Mouse (Mus musculus) splenic B cell, adult 2 months (primary cell): ENCODE results near the gene Cybrd1.

Experiments used
- DNase-seq: peaks from one replicate; pipeline ENCODE4 v3.0.0-alpha.2; 2011; ENCODE audit warnings: low read depth, low spot score
- H3K27me3 ChIP-seq: 2 replicates; pipeline ENCODE4 v1.6.1; 2012; ENCODE audit warnings: mild to moderate bottlenecking, low read length, moderate library complexity, mixed read lengths; ENCODE audit not compliant: control insufficient read depth, poor library complexity, insufficient read depth, severe bottlenecking
- H3K36me3 ChIP-seq: 2 replicates; pipeline ENCODE4 v1.6.1; 2012; ENCODE audit warnings: mild to moderate bottlenecking, low read length, moderate library complexity, mixed read lengths; ENCODE audit not compliant: control insufficient read depth, poor library complexity, insufficient read depth, severe bottlenecking

Gene Cybrd1

DNA sequence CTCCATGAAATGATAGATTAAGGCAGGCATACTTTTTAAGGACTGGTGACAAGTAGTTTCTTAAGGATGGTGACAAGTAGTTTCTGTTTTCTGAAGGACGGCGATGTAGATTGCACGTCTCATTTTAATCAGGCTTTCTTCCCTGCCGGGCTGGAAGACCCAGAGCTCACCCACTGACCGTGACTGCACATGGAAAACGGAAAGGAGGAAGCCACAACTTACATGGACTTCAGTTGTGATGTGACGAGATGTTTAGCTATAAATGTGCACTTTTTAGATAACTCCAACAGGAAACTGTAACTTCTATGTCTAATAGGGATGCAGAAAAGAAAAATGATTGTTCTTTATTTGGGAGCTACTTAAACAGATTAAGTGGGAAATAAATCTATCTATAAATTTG lies 24.7 kb downstream of the Cybrd1 start:
- H3K36me3 ChIP-seq = no peaks in the 10 kb centered on the region
- no peak for DNase-seq
- H3K27me3 ChIP-seq = no peaks in the 10 kb centered on the region

DNA sequence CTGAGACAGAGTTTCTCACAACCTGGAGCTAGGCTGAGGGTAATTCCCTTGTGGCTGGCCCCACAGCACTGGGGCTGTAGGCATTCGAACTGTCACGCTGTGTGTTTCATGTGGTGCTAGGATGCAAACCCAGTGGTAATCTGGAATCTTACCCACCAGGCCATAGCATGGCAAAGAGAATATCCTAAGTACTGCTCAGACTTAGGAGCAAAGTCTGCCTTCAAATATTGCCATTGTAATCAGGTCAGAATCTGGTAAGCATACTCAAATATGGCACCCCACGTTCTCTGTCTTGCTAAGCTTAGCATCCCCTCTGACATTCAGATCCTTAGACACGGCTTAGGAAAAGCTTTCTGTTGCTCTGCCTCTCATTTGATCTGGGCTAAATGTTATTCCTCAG lies 28.1 kb downstream of the Cybrd1 start:
- H3K27me3 ChIP-seq = no peaks in the 10 kb centered on the region
- no peak for DNase-seq
- no peaks in the 10 kb centered on the region for H3K36me3 ChIP-seq

DNA sequence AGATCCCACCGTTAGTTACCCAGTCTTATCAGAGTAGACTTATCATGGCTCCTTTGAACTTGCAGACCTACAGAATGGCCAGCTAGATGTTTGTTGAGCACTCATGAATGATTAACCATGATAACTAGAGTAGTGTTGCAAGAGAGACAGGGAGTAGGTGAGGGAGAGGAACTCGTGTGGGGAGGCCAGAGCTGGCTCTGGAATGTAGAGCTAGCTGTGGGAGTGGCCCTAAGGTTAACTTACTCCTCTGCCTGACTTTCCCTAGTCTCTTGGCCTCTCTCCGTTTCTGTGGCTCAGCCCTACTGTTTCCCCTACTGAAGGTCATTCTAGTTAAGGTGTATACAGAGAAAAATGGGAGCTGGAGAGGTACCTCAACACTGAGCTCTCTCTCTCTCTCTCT lies 28.5 kb downstream of the Cybrd1 start:
- H3K27me3 ChIP-seq = no peaks in the 10 kb centered on the region
- H3K36me3 ChIP-seq = no peaks in the 10 kb centered on the region
- DNase-seq = no peak

DNA sequence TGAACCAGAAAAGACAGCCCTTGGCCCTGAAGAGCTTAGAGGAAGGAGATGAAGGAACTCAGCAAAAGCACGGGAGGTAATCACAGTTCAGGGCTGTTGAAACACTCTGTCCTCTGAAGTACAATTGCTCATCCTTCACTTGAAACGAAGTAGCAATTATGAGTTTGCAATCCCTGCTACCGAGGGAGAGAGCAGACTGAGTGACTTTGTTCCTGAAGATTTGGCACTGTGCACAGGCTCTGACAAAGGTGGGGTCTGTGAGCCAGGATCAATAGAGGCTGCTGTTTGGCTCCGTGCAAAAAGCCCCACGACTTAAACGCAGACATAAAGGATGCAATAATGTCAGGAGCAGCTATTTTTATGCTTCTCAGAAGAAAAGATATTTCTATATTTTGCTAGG lies 30.1 kb downstream of the Cybrd1 start:
- no peaks in the 10 kb centered on the region for H3K36me3 ChIP-seq
- no peak for DNase-seq
- no peaks in the 10 kb centered on the region for H3K27me3 ChIP-seq

DNA sequence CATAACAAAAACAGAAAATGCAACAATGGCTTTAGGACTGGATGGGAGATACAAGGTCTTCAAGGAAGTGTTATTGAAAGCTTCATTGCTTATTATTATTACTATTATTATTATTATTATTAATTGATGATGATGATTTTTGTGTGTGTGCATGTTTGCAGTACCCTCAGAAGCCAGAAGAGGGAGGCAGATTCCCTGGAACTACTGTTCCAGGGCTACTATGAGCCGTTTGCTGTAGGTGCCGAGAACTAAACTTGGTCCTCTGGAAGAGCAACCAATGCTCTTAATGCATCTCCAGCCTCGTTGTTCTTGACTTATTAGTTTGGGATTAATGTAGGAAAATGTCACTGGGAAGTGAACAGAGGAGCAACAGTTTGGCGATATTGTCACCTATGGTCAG lies 34.4 kb downstream of the Cybrd1 start:
- H3K27me3 ChIP-seq = no peaks in the 10 kb centered on the region
- H3K36me3 ChIP-seq = no peaks in the 10 kb centered on the region
- DNase-seq = no peak

DNA sequence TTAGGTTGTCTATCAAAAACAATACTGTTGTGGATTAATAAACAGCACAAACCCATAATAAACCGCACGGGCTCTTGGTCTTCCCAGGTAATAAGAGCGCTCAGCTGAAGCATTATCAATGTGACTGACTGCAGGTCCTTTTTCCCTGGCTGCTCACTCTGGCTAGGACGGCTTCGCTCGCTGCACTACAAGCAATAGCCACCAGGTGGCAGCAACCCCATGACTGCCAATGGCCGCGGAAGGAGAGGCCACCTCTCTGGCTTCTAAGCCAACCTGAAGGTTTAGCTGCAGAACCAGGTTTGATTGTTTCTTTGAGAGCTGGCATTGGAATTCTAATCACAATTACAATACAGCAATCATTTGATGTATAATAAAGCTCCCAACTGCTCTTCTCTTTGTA lies 37.8 kb downstream of the Cybrd1 start:
- peak; percentile 81 for DNase-seq
- H3K36me3 ChIP-seq = no peaks in the 10 kb centered on the region

DNA sequence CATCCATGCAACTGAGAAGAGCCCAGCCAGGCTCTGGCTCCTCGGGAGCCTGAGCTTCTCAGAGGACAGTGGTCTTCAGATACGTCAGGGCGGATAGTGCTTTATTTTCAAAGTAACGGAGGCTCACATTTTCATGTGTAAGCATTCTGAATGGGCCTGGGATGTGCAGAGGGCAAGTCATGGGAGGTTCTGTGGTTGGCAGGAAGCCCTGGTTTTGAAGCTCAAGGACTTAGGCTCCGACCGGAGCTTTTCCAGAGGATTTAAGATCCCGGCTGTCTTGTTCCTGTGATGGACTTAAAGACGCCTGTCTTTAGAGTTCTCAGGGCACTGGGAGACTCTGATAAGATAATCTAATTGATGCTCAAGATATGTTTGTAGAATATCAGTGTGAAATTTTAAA lies 38.7 kb downstream of the Cybrd1 start:
- Histone ChIP-seq H3K36me3 (no peaks in the 10 kb centered on the region), H3K27me3 (no peaks in the 10 kb centered on the region)
- no peak for DNase-seq

More for the DNA sequence above, 37.8 kb downstream of the Cybrd1 start:
- H3K27me3 ChIP-seq = no peaks in the 10 kb centered on the region

DNA sequence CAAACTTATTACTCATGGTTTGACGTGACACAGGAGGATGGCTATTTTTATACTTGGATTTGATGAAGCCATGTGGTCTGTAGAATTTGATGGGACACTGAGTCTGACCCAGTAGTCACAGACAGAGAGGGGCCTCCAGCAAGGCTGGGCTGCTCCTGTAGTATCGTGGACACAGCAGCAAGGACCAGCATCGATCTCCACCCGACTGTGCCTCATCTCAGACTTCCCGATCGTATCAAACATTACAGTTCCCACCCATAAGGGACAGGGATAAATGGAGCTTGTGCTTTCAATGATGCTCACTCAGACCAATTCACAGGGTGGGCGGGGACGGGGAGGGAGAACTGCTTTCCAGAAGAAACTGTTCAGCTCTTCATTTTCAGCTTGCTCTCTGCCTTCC lies 40.2 kb downstream of the Cybrd1 start:
- H3K36me3 ChIP-seq = no peaks in the 10 kb centered on the region
- DNase-seq = no peak
- no peaks in the 10 kb centered on the region for H3K27me3 ChIP-seq

DNA sequence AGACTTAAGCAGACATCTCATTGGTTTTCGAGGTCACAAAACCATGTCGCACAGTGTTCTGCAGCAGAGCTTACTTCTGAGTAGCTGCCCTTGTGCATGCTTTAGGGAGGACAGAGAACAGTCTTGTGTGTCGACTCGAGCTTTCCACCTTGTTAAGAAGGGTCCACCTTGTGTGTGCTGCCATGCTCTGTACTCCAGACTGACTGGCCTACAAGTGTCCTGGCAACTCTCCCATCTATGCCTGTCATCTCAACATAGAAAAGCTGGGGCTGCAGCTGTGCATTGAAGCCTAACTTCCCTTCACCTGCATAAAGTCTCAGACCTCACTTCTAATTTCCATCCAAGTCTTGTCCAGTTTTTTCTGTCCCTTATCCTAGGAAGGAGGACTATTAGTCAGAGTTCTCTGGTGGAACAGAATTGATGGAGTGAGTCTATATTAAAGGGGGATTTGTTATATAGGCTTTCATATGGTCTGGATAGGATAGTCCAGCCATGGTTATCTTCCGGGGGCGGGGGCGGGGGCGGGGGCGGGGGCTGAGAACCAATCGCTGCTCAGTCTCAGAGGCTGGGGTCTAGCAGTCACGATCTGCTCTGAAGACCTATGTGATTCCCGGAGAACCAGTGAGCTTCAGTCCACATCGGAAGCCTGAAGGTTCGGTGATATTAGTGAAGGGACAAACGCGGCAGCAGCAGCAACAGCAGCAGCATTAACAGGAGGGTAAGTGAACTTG lies 42.0 kb downstream of the Cybrd1 start:
- no peak for DNase-seq
- no peaks in the 10 kb centered on the region for H3K36me3 ChIP-seq
- no peaks in the 10 kb centered on the region for H3K27me3 ChIP-seq

DNA sequence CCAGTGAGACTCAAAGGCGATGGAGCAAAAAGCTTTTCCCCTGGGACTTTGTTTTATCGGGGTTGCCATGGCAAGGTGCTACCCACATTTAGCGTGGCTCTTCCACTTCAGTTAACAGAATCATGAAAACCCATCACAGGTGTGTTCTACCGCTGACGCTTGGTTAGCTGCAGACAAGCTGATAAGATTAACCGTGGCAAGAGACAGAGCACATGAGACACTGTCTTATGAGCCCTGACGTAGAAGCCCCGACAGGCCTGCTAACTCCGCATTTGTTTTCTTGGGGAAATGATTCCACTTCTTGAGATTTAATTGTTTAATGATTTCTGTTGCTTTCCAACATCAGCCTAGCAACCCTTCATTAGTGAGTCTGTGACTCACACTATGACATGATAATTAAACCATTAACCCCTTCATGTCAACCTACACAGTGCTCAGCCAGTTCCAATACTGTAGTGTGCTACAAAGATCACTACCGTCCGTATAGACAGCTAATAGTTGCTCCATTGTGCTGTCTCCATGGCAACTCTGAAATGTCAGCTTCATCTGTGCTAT lies 42.7 kb downstream of the Cybrd1 start:
- no peaks in the 10 kb centered on the region for H3K27me3 ChIP-seq
- DNase-seq = peak; percentile 42
- no peaks in the 10 kb centered on the region for H3K36me3 ChIP-seq

DNA sequence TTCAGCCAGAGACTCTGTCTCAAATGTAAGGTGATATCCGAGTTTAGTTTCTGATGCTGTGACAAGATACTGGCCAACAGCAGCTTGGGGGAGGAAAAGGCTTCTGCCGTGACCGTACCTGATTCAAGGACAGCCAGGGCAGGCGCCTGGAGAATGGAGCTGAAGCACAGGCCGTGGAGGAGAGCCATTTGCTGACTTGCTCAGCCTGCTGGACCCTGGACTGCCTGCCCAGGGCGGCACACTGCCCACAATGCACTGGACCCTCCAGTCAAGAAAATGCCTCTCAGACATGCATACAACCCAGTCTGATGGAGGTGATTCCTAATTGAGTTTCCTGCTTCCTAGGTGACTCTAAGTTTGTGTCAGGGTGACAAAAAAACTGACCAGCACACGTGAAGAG lies 43.8 kb downstream of the Cybrd1 start:
- no peaks in the 10 kb centered on the region for H3K36me3 ChIP-seq
- no peak for DNase-seq
- H3K27me3 ChIP-seq = no peaks in the 10 kb centered on the region; the same call in 1 of the 2 replicates

DNA sequence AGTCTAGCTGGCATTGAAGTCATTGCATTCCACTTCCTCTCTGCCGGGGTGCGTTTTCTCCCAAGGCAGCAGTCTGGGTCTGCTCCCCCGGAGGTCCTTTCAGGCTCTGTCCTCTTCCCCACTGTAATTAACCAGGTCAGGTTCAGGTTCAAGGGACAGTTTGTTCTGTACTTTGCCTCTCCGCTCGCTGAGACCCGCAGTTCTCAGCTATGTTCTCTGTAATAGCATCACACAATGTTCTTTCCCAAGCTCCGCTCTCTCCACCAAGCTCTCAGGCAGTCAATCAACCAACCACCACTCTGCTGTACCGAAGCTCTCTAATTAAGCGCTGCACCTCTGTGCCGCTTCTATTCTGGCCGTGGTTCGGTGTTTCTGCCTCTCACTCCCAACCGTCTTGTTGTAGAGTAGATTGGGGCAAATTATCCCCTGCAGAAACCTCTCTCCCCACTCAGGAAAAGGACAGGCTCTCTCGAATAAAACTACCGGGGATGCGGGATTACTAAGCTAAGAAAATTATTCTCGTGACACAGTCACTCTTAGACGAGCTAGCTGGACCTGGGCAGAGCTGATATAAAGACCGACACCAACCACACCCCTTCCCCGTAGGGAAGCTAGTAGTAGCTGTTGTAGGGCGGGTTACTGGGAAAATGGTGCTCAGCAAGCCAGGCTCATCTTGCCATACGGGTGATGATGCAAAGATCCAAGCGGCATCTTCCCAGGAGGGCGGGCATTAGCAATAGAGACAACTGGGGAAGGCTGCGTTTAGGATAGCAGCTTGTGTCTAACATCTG lies 45.3 kb downstream of the Cybrd1 start:
- DNase-seq = no peak
- Histone ChIP-seq H3K27me3 (no peaks in the 10 kb centered on the region; the same call in 1 of the 2 replicates), H3K36me3 (no peaks in the 10 kb centered on the region)

DNA sequence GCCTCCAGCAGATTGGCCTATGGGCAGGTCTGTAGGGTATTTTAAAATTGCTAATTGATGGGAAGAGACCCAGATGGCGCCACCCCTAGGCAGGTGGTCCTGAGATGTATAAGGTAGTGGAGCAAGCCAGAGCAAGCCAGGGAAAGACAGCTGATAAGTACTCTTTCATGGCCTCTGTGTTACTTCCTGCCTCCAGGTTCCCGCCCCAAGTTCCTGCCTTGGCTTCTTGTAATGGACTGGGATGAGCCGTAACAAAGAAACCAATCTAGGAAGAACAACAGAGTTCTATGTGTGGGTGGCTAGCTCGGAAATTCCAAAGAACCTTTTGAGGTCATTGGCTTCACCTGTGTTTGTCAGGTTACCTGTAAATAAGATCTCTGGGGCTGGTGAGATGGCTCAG lies 49.5 kb downstream of the Cybrd1 start:
- Histone ChIP-seq H3K36me3 (no peaks in the 10 kb centered on the region), H3K27me3 (no peaks in the 10 kb centered on the region; the same call in 1 of the 2 replicates)
- no peak for DNase-seq

DNA sequence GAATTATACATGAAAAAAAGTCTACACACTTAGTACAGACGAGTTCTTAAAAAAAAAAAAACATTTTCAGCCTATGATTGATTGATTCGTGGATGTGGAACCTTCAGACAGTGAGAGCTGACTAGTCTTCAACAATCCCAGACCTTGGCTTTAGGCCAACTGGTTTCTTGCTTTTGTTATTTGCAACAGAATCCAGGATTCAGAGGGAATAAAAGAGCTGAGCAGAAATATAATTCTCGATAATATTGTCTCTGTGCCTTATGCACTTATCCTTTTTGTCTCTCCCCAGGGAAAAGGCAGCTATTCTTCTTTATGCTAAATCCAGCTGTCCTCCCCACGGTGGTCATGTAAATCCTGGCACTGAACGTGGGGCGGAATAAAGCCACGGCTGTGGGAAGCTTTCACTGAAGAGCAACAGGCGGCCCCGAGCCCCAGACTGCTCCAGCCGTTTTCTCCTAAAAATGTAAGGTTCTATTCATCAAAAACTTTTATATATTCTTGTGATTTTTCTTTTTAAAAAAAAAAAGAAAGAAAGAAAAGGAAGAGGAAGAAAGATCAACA lies 50.8 kb downstream of the Cybrd1 start:
- DNase-seq = no peak
- no peaks in the 10 kb centered on the region; the same call in 1 of the 2 replicates for H3K27me3 ChIP-seq

DNA sequence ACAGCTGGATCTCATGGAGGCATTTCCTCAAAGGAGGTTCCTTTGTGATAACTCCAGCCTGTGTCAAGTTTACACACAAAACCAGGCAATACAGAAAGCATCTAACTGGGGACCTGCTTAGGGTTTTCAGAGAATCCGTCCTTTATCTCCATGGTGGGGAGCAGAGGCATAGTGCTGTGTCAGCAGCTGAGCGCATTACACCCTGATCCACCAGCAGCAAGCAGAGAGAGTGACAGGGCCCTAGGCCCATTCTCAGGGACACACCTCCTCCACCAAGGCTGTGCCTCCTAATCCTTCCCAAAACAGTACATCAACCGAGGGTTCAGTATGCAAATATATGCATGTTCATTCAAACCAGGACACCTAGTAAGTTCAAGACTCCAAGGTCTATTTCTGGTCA lies 55.3 kb downstream of the Cybrd1 start:
- no peak for DNase-seq
- H3K36me3 ChIP-seq = no peaks in the 10 kb centered on the region
- H3K27me3 ChIP-seq = no peaks in the 10 kb centered on the region

More for the DNA sequence above, 50.8 kb downstream of the Cybrd1 start:
- H3K36me3 ChIP-seq = no peaks in the 10 kb centered on the region
